Mouse (Mus musculus) erythroblast, embryonic 14.5 days (primary cell): Measurements from ENCODE around the gene Glycam1.

Experiments used
- GATA1 ChIP-seq: IDR thresholded peaks from 2 replicates; pipeline ENCODE4 v1.6.1; 2012; ENCODE audit warnings: low read length, inconsistent platforms, mixed read lengths
- TAL1 ChIP-seq: IDR thresholded peaks from 3 replicates; pipeline ENCODE4 v1.6.1; 2012; ENCODE audit warnings: low read length, inconsistent platforms, mixed read lengths

DNA sequence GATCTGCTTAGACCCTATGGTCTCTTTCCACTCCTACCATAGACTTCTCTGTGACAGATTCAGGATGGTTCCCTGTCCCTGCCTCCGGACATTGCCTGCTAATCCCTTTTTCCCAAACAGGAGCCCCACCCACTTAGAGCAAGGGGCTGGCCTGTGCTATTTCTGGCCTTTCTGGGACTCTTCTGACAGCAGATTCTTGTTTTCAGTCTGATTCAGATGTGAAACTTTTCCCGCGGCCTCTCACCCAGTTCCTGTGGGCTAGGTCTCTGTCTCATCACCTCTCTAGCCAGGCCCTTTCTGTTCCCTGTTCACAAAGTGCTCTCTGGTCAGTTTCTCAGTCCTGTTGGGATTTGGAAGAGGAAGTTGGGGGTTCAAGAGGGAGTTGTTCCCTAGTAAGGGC lies 50.0 kb downstream of the Glycam1 start:
- TF ChIP-seq GATA1 (no peak), TAL1 (no peak)
